Mouse (Mus musculus): ENCODE measurements around the gene Ipp.
A peak's percentile ranks its signal among the peaks of the same experiment; 100 is the strongest.

Gene Ipp

DNA sequence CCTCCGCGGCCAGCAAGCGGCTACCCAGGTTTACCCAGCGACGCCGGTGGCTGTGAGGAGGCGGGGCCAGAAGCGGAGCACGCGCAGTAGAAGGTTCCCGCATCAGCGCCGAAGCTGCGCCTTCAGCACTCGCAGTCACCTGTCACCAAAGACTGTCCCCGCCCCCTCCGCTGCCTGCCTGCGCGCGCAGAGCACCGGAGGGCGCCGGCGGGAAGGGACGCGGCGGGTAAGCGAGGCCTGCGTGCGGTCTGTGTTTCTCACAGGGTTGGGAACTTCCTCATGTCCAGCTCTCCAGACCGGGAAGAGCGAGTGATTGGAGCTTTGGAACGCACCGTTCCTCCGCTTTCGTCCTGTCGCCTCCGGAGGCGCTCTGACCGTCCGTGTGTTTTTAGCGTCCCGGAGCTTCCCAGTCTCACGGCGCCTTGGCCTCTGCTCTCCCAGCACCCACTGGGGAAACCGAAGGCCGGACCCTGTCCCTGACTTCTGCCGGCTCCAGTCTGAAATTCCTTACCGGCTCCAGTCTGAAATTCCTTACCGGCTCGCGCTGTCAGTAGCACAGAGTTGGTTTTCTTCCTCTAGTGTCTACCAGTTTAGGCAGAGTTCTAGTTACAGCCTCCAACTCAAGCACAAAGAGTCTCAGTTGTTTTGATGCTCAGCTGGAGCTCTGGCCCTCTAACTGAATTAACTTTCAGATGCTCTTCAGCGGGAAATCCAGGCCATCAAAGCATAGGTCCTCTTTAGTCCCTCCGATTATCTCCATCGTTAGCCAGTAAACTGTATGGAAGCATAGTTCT, at the start of gene Ipp:
Ipp (plus strand) TSS at position 125 of the 794 bp plus-strand sequence.
- peak; percentile 98 to 99 for DNase-seq

DNA sequence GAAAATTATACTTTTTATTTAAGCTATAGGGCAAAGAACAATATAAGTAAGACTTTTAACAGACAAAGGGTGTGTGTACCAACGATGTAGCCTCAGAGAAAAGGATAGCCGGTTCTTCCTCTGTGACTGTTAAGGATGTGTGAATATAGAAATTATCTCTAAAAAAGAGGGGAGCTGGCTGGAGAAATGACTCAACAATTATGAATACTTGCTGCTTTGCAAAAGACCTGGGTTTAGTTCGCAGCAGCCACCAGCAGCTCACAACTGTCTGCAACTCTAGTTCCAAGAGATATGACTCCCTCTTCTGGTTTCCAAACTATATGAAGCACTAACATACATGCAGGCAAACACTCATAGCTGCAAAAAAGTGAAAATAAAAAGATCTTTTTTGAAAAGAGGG, 45.4 kb upstream of the Ipp start:
- DNase-seq = no peak

- peak; percentile 74 to 75 for DNase-seq
Observed at GRCm38 (mm10) chr4:116463231-116464125, 43.9 kb upstream of the Ipp start.

GRCm38 (mm10) chr4:116464126-116464981, 43.0 kb upstream of the Ipp start, which contains the start of gene Mast2:
Gene Mast2, minus strand, starts transcription at chr4:116464183.
- peak; percentile 93 to 95 for DNase-seq

DNA sequence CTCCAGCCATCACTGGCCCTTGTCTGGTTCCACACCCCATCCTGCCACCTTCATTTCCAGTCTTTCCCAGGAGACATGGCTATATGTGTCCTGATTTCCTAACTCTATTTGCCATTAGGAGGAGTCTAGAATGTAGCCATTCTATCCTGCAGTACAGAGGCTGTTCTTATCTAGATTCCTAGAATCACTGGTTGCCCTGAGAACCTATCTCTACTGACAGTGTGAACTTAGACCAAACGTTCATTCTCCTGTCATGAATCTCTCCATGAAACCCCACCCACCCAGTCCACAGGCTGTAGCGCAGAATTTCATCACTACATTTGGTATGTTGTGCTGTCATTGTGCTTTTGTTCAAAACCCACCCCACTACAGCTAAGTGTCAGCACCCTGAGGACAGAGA, 26.0 kb upstream of the Ipp start:
- no peak for DNase-seq

DNA sequence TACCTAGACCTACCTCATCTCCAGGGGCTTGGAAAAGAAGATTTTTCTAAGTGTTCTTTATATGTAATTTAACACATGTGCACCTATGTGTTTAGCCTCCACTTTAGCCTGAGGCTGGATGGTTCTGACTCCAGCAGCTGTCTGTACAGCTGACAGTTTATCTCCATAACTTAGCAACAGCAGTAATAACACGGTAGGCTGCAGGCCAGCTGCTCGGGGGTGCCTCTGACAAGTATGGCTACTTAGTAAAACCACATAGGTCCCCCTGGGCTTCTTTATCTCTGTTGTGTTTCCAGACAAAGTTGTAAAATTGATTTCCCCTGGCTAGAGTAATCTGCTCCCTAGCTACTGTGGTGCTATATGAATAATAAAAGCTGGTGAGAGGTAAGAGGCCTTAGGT, 23.9 kb upstream of the Ipp start:
- no peak for DNase-seq

GRCm38 (mm10) chr4:116491119-116491536, 16.2 kb upstream of the Ipp start:
- DNase-seq = peak; percentile 67 to 69

GRCm38 (mm10) chr4:116491886-116492285, 15.5 kb upstream of the Ipp start:
- no peak for DNase-seq

DNA sequence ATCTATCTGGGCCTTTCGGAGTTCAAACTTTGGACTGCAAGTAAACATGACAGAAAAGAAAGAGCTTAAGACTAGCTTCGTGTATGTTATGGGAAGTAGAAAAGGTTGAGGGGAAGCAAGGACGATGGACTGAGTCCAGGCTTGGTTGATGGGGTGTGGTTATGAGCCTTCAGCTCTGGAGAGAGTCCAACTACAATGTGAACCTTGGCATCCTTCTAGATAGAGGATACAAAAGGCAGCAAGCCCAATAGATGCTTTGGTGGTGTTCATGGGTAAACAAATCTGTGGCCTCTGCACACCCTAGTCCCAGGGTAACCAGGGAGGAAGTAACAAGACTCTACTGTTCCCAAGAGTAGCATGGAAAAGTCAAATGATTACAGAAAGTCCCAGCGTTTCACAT, 14.9 kb upstream of the Ipp start:
- DNase-seq = no peak

- no peak for DNase-seq
Observed at GRCm38 (mm10) chr4:116493646-116494045, 13.7 kb upstream of the Ipp start.

DNA sequence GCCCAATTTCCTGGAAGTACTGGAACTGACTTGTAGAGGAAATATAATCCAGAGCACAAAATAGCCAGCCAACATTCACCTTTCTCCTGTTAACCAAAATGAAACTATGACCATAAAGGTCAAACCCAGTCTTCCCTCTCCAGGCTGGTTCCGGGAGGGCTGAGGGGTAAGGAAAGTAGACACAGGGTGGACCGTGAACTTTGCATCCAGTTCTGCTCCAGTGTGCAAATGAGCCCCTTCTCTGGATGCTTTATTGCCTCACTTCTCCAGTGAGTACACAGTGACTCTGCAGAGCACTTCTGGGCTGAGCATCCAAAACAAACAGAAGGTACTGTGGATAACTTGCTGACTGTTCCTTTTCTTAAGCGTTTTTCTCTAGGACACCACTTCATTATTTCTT, 7.4 kb upstream of the Ipp start:
- DNase-seq = no peak

DNA sequence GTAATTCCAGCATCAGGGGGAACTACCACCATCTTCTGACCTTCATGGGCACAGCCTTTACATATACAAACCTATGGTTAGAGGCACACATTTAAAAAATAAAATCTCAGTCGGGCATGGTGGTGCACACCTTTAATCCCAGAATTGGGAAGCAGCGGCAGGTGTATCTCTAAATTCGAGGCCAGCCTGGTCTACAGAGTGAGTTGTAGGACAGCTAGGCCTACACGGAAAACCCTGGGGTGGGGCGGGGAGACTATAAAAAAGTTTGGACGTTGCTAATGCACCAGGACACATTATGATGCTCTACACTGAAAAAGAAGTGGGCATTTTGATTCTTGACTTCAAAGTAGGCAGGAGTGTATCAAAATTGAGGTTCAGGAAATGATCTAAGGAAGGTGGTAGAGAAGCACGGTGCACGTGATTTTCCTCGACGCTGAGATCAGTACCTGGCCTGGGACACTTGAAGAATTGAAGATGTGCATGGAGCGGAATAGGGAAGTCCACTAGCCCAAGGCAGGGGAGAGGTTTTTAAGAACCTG, 394 bp upstream of the Ipp start:
- peak in 1 of 2 experiments; percentile 18 for DNase-seq

GRCm38 (mm10) chr4:116531109-116531508, 23.8 kb downstream of the Ipp start:
- DNase-seq = no peak

DNA sequence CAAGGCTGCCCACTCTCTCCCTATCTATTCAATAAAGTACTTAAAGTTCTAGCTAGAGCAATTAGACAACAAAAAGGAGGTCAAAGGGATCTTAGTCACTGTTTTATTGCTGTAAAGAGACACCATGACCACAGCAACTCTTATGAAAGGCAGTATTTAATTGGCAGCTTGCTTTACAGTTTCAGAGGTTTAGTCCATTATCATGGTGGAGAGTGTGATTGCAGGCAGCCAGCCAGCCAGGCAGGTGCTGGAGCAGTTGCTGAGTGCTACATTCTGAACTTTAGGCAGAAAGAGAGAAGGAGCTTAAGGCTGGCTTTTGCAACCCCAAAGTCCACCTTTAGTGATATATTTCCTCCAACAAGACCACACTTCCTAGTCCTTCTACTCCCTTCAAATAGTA, 29.0 kb downstream of the Ipp start:
- no peak for DNase-seq

- DNase-seq = no peak
Observed at GRCm38 (mm10) chr4:116537737-116538136, 30.4 kb downstream of the Ipp start.

DNA sequence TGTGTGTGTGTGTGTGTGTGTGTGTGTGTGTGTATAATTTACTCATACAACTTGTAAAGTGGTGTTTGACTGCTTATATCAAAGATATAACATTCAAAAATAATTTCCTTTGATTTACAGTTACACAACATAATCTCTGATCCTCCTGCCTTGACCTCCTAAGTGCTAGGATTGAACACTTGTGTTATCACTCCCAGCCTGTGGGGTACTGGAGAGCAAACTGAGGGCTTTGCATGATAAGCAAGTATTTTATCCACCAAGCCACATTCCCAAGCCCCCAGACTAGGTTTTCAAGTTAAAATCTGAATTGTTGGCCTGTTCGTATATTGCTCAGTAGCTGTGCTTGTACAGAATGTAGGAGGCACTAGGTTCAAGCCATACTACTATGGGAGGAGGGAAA, 43.1 kb downstream of the Ipp start:
- DNase-seq = no peak

GRCm38 (mm10) chr4:116553035-116553434, 45.7 kb downstream of the Ipp start:
- no peak for DNase-seq

DNA sequence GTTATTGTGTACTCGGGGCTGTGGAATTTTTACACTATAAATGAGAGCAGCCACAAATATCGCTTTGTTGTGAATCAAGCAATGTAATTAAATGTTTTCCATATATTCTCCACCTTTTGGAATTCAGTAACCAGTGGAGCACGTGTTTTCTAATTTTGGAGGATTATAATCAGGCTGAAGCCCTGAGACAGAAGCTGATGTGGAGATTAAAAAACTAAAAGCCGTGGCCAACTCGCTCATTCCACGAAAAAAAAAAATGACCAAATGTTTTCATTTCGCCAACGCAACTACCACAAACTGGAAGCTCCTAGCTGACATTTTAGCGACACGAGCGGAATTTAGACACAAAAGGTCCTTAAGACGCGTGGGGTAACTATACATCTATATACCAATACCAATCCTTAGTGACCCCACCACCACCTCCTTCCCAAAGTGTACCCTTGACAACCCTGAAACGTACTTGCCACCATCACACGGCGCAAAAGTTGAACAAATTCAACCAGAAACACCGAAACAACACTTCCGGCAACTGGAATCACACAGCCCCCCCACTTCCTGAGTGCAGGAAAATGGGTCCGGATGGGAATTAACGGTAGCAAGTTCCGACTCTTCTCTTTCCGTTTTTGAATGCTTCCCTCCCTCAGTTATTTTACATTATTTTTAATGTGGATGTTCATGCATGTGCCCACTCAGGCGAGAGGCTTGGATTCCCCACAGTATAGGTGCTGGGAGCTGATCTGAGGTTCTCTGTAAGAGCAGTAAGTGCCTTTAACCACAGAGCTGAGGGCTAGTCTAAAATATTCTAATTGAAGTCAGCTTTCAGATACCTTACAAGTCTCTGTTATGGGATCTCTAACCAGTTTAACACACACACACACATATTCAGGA, 48.3 kb downstream of the Ipp start, which contains the start of gene Tmem69:
Tmem69 (minus strand) TSS at position 524 of the 888 bp plus-strand sequence.
- DNase-seq = peak; percentile 88

GRCm38 (mm10) chr4:116556561-116557305, 49.4 kb downstream of the Ipp start:
- peak; percentile 95 to 97 for DNase-seq

DNA sequence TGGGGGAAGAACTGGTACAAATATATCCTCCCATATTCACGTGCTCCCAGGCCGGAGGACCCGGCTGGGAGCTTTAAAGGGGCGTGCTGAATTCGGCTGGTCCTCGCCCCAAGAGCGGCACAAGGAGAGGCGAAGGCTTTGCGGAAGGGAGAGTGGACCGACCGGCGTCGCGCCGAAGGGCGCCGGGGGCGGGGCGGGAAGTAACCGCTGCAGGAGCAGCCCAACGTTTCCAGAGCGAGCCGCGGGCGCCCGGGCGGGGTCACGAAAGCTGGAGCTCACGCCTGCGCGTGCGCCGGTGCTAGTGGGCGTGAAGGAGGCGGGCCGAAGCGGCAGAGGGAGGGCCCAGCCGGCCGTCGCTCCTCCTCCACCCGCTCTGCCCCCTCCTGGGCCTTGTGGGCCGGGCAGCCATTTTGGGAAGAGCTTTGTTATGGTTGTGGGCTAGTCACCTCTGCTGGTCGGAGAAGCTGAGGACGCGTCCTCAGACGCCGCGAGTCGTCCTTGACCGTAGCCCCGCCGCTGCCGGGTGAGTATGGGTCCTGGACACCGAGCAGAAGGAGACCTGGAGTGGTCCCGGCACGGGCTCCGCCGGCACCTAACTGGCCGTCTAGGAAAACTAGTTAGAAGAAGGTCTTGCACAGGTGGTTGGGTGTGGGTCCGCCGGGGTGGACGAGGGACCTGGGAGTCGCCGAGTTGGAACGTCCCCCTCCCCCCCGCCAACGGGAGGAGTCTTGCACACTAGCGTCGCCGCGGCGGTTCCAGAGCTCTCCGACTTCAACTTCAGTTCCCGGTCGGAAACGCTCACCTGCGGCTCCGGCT, 50.2 kb downstream of the Ipp start, which contains the start of gene Gpbp1l1:
Gpbp1l1 (plus strand) TSS at position 353 of the 816 bp plus-strand sequence.
- peak; percentile 98 to 99 for DNase-seq

Data from cerebellum, postnatal 10 days (tissue).